Mouse (Mus musculus) embryonic facial prominence, embryonic 11.5 days (tissue): Measurements from ENCODE around the gene Npr3. TPM values are rescaled to one million over a fixed set of nuclear protein-coding genes. Genes with fewer than 3 reads are reported as not detected.

Experiments
- ATAC-seq: fragments of 200-750 bp; cut with Nextera tagmentation; replicated peaks from 2 replicates; pipeline ENCODE4 v1.8.0; 2017; ENCODE audit warnings: low read depth; ENCODE audit not compliant: insufficient number of reproducible peaks, low FRiP score, low TSS enrichment
- DNase-seq: peaks from one replicate; pipeline ENCODE4 v3.0.0-alpha.2; 2015; ENCODE audit warnings: low spot score
- H3K27ac ChIP-seq: fragments of 300-500 bp; sonication (generic); replicated peaks from 2 replicates; pipeline ENCODE4 v1.5.1; 2014; ENCODE audit warnings: mild to moderate bottlenecking, low read depth, low read length, control low read depth
- H3K27me3 ChIP-seq: fragments of 300-500 bp; sonication (generic); 2 replicates; pipeline ENCODE4 v1.6.1; 2014; ENCODE audit warnings: mild to moderate bottlenecking, low read length, moderate library complexity, mixed read lengths; ENCODE audit not compliant: control insufficient read depth, insufficient read depth
- H3K36me3 ChIP-seq: fragments of 300-500 bp; sonication (generic); replicated peaks from 2 replicates; pipeline ENCODE4 v1.6.1; 2014; ENCODE audit warnings: low read depth, mild to moderate bottlenecking, low read length, moderate library complexity, mixed read lengths; ENCODE audit not compliant: control insufficient read depth, insufficient read depth
- H3K4me1 ChIP-seq: fragments of 300-500 bp; sonication (generic); 2 replicates; pipeline ENCODE4 v1.6.1; 2014; ENCODE audit warnings: low read length, mixed read lengths; ENCODE audit not compliant: control insufficient read depth, insufficient read depth
- H3K4me2 ChIP-seq: fragments of 300-500 bp; sonication (generic); 2 replicates; pipeline ENCODE4 v1.6.1; 2014; ENCODE audit warnings: low read depth, mild to moderate bottlenecking, control low read depth, low read length, moderate library complexity
- H3K4me3 ChIP-seq: fragments of 300-500 bp; sonication (generic); 2 replicates; pipeline ENCODE4 v1.5.1; 2014; ENCODE audit warnings: low read depth, low read length, control low read depth
- H3K9ac ChIP-seq: fragments of 300-500 bp; sonication (generic); replicated peaks from 2 replicates; pipeline ENCODE4 v1.6.1; 2014; ENCODE audit warnings: mild to moderate bottlenecking, control low read depth, low read length
- H3K9me3 ChIP-seq: fragments of 300-500 bp; sonication (generic); replicated peaks from 2 replicates; pipeline ENCODE4 v1.6.1; 2016; ENCODE audit warnings: mild to moderate bottlenecking, low read length, inconsistent platforms, mixed read lengths; ENCODE audit not compliant: control insufficient read depth
- WGBS: fragments of 180-500 bp; shearing (Covaris S2); extraction: QIAGEN DNeasy Blood & Tissue Kit; methylation state at CpG from one replicate; pipeline ENCODE4 v1.1.7; 2014; 5-methylcytosine and 5-hydroxymethylcytosine counted together
- polyA plus RNA-seq: library from polyadenylated mRNA; unstranded; fragments of >200 nt; fragmentation: Nextera tagmentation; extraction: Ambion mirVana; gene quantifications from 2 replicates; pipeline ENCODE4 v1.2.1, GENCODE M21; 2014

The Npr3 gene
- polyA plus RNA-seq, 1 experiment from 2014 or later, result 5.4 TPM

DNA sequence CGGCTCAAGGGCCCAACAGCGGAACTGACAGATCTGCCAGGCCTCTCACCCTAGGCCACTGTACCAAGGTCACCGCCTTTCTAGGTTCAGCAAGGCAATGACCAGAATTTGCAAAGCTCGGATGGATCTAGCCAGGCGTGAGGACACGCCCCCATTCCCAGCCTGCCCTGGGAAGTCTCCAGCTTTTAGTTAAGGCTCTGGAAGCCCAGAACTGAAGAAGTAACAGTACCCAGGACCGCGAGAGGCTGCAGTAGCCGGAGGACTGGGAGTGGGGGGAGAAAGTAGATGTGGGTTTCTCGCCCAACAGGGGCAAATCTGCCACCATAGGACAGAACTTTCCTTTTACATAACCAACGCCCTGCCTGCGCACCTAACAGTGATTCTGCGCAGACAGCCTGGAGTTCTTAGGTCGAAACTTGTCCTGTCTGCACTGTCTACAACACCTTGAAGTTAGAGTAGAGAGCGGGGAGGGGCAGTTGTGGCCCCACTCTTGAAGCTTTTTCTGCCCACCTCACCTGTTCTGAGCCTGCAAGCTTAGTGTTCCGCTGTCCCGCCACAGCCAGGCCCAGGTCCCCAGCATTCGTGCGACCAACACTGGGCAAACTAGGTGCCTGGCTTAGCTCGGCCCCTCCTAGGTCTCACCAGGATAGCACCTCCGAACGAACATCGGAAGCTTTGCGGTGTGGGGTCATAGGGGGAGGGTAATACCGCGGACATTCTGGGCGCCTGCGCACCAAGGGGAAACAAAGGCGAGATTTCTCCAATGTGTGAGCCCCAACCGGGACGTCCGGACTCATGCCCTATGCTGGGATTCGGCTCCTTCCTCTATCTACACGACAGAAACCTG lies 3.7 kb downstream of the Npr3 start:
- H3K4me3 ChIP-seq, result peak overlapping the region; percentile 50
- H3K27me3 ChIP-seq, result peaks cover 29% of the 10 kb centered on the region
- H3K36me3 ChIP-seq, result no peaks in the 10 kb centered on the region
- no peaks in the 10 kb centered on the region for H3K9me3 ChIP-seq
- H3K4me2 ChIP-seq, result peak overlapping the region; percentile 90
- 1% methylated on average over 34 of the region's 34 CpGs for WGBS
- ATAC-seq (no peak), DNase-seq (peak; percentile 50)
- H3K9ac ChIP-seq, result peak overlapping the region; percentile 62
- no peak overlapping the region for H3K27ac ChIP-seq
- no peaks in the 10 kb centered on the region; the same call in none of the 2 replicates for H3K4me1 ChIP-seq

DNA sequence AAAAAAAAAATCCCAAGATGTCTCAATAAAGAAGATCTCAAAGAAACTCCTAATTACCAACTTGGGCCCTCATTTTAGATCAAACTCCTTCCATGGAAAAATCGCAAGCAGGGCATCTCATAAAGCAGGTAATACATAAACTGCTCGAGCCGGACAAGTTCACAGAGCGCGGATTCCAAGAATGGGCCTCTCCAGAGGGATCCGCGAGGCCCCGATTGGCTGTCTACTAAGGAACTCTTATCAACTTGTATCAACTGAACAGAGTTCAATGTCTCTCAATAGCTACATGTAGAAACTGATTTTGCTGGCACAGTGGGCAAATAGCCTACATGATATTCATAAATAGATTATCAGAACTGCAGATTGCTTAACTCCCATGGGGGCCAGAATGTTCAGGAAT lies 9.5 kb downstream of the Npr3 start:
- Histone ChIP-seq H3K9me3 (no peaks in the 10 kb centered on the region), H3K4me3 (no peak overlapping the region), H3K4me1 (no peaks in the 10 kb centered on the region), H3K4me2 (no peak overlapping the region), H3K9ac (no peak overlapping the region), H3K36me3 (no peaks in the 10 kb centered on the region), H3K27ac (no peak overlapping the region), H3K27me3 (0 out of 2 replicates have a peak, but pooled peaks cover 2% of the 10 kb centered on the region)
- no peak for ATAC-seq
- DNase-seq, result no peak
- 94% methylated on average over 8 of the region's 8 CpGs for WGBS

DNA sequence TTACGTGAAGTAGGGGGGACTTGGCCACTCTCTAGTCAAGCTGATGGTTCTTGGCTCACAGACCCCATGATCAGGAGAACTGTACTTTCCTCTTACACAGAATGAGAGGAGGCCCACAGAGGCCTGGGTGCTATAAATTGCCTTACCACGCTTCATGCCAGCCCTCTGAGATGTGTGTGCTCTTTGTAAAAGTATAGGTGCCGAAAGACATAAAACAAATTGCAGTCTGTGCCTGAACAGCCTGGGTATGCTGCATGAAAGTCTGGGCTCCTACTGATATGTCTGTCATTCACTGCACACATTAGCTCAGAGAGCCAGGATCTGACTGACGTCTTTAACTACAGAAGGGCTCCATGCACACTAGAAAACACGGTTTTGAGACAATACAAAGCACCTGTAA lies 9.9 kb downstream of the Npr3 start:
- WGBS, result 82% methylated on average over 5 of the region's 5 CpGs
- no peak overlapping the region for H3K4me2 ChIP-seq
- H3K4me3 ChIP-seq, result no peak overlapping the region
- DNase-seq (no peak), ATAC-seq (no peak)
- no peak overlapping the region for H3K27ac ChIP-seq
- no peak overlapping the region for H3K9ac ChIP-seq
- H3K4me1 ChIP-seq, result no peaks in the 10 kb centered on the region
- H3K36me3 ChIP-seq, result no peaks in the 10 kb centered on the region
- no peaks in the 10 kb centered on the region for H3K27me3 ChIP-seq
- no peaks in the 10 kb centered on the region for H3K9me3 ChIP-seq

DNA sequence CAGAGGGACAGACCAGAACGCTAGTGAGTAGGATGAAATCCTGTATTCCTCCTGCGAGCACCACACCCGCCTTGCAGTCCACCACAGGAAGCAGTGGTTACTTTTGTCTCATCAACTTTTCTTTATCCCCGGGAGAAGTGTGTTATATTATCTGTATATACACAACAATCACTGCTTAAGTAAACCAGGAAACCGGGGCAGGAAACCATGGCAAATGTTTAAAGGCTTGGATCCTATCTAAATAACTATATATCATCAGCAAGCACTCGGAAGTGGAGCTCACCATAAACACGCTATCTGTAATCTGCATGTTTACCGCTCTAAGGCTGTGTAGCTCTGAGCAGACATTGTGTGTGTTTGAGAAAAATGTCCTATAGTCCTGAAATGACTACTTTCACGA lies 13.1 kb downstream of the Npr3 start:
- ATAC-seq (no peak), DNase-seq (no peak)
- H3K27ac ChIP-seq, result no peak overlapping the region
- no peaks in the 10 kb centered on the region for H3K27me3 ChIP-seq
- WGBS, result 86% methylated on average over 9 of the region's 9 CpGs
- H3K4me3 ChIP-seq, result no peak overlapping the region
- no peak overlapping the region for H3K9ac ChIP-seq
- H3K9me3 ChIP-seq, result no peaks in the 10 kb centered on the region
- no peaks in the 10 kb centered on the region for H3K36me3 ChIP-seq
- no peaks in the 10 kb centered on the region for H3K4me1 ChIP-seq
- no peak overlapping the region for H3K4me2 ChIP-seq

DNA sequence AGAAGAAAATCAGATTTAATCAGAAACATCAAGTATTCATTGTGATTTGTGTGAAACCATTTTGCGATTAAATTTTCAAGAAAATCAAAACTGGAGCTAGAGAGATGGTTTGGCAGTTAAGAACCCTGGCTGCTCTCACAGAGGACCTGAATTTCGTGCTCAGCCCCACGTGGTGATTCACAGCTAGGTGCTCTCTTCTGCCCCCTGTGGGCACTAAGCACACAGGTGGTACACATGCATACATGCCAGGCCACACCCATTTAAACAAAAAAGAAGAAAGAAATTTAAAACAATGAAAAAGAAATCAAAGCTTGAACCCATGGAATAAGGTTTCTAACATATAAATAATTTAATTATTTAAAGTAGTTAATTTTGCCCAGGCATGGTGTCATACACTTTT lies 15.7 kb downstream of the Npr3 start:
- no peak overlapping the region for H3K4me3 ChIP-seq
- H3K27ac ChIP-seq, result no peak overlapping the region
- H3K9me3 ChIP-seq, result no peaks in the 10 kb centered on the region
- no peak for ATAC-seq
- peak; percentile 12 for DNase-seq
- 58% methylated on average over 3 of the region's 3 CpGs for WGBS
- H3K36me3 ChIP-seq, result no peaks in the 10 kb centered on the region
- H3K27me3 ChIP-seq, result no peaks in the 10 kb centered on the region
- no peak overlapping the region for H3K9ac ChIP-seq
- H3K4me1 ChIP-seq, result no peaks in the 10 kb centered on the region
- no peak overlapping the region for H3K4me2 ChIP-seq

DNA sequence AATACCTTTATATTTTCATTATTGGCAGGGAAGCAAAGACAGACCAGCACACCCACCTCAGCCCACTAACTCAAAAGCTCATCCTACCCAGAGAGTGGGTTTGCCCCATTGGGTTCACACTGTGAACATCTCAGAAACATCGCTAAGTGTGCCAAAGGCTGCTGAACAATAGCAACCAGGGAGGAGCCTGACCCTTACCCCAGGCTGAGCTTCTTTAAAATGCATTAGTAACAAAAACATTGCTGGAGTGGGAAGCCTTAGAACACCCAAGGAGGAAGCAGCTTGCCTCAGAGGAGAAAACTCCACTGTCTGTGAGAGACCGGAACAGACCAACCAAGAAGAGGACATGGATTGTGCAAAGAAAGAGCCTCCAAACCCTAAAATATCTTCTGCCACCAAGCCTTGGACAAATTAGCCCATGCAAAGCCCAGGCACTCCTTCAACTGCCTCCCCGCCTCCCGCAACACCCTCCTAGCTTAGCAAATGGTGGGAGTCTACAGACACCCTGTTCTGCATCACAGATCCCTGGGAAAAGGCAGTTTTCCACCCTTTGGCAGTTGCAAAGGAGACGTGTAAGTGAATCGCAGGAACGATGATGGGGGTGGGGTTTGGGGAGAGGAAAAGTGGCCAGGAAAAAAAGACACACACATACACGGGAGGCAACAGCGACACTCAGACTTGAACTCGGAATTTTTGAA lies 24.4 kb downstream of the Npr3 start:
- DNase-seq (no peak), ATAC-seq (no peak)
- no peak overlapping the region for H3K9ac ChIP-seq
- H3K27me3 ChIP-seq, result no peaks in the 10 kb centered on the region
- no peak overlapping the region for H3K27ac ChIP-seq
- H3K4me3 ChIP-seq, result no peak overlapping the region
- 53% methylated on average over 10 of the region's 10 CpGs for WGBS
- H3K4me2 ChIP-seq, result no peak overlapping the region
- no peaks in the 10 kb centered on the region for H3K36me3 ChIP-seq
- no peaks in the 10 kb centered on the region for H3K4me1 ChIP-seq
- H3K9me3 ChIP-seq, result no peaks in the 10 kb centered on the region

DNA sequence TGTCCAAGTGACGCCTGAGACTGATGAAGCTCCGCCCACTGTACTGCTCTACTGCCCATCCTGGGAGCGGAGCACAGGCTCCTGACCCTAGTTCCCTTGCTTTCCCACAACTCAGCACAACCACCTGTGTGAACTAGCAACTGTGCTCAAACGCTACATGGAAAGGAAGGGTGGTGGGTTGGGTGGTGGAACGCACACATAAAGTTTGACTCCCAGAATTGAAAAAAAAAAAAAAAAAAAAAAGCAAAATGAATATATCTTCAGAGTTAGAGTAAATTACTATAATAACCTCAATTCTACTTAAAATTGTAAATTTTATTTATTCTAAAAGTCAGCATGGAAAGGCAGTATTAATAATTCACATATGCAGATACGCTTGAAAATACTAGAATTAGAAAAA lies 25.3 kb downstream of the Npr3 start:
- H3K4me3 ChIP-seq, result no peak overlapping the region
- 89% methylated on average over 6 of the region's 6 CpGs for WGBS

DNA sequence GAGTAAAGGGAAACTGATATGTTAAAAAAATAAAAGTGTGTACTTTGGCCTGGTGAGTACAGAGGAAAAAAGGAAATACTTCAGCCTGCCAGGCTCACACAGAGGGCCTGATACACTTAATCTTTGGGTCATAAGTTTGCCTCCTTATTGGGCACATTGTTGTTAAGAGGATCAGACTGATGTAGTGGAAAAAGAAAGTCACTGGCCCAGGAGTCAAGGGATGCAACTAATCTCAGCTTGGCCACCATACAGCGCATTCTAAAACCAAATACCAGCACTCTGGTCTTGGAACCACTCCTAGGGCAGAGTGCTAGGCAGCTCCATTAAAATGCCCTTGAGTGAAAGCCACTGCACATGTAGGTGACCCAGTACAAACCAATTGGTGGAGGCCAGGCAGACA lies 28.8 kb downstream of the Npr3 start:
- WGBS, result 95% methylated on average over 1 of the region's 1 CpGs
- Histone ChIP-seq H3K4me2 (no peak overlapping the region), H3K27me3 (no peaks in the 10 kb centered on the region), H3K36me3 (no peaks in the 10 kb centered on the region), H3K9me3 (no peaks in the 10 kb centered on the region), H3K4me3 (no peak overlapping the region), H3K9ac (no peak overlapping the region), H3K4me1 (no peaks in the 10 kb centered on the region), H3K27ac (no peak overlapping the region)
- no peak for ATAC-seq
- DNase-seq, result no peak

More for the DNA sequence above, 25.3 kb downstream of the Npr3 start:
- Histone ChIP-seq H3K27ac (no peak overlapping the region), H3K4me1 (no peaks in the 10 kb centered on the region), H3K9ac (no peak overlapping the region), H3K36me3 (no peaks in the 10 kb centered on the region), H3K27me3 (no peaks in the 10 kb centered on the region), H3K4me2 (no peak overlapping the region), H3K9me3 (no peaks in the 10 kb centered on the region)
- ATAC-seq (no peak), DNase-seq (no peak)
